Mouse (Mus musculus): ENCODE data around the gene Smurf2. TPM values are rescaled to one million over a fixed set of nuclear protein-coding genes. Genes with fewer than 3 reads are reported as not detected.
"Not testable (repeated sequence)": the region's sequence is repeated elsewhere in the genome, so short reads cannot be mapped to it uniquely, and the experiment has no call there.

Gene Smurf2
- total RNA-seq, 2 experiments from 2014 or later, result 26.3 to 30.9 TPM

GRCm38 (mm10) chr11:106817156-106817555 lies 103.4 kb downstream of the Smurf2 start:
- no peak for DNase-seq (ENCODE audit: low spot score in 2 of 2)

GRCm38 (mm10) chr11:106816316-106816715 lies 104.2 kb downstream of the Smurf2 start:
- no peak for DNase-seq (ENCODE audit: low spot score in 2 of 2)
- intact Hi-C loops (cut with DNase I), result no loop called here

More at GRCm38 (mm10) chr11:106817156-106817555, 103.4 kb downstream of the Smurf2 start:
- intact Hi-C loops (cut with DNase I), result no loop called here

GRCm38 (mm10) chr11:106815761-106816160 lies 104.8 kb downstream of the Smurf2 start:
- intact Hi-C loops (cut with DNase I), result no loop called here
- peak in 1 of 2 experiments; percentile 27 for DNase-seq (ENCODE audit: low spot score in 2 of 2)

GRCm38 (mm10) chr11:106815331-106815730 lies 105.2 kb downstream of the Smurf2 start:
- intact Hi-C loops (cut with DNase I), result no loop called here
- no peak for DNase-seq (ENCODE audit: low spot score in 2 of 2)

GRCm38 (mm10) chr11:106814601-106815320 lies 105.8 kb downstream of the Smurf2 start:
- intact Hi-C loops (cut with DNase I), result no loop called here
- DNase-seq (ENCODE audit: low spot score in 2 of 2), result peak in 1 of 2 experiments; percentile 23

GRCm38 (mm10) chr11:106812410-106813136 lies 107.9 kb downstream of the Smurf2 start:
- intact Hi-C loops (cut with DNase I), result no loop called here
- DNase-seq (ENCODE audit: low spot score in 2 of 2), result no peak

- DNase-seq (ENCODE audit: low spot score in 2 of 2); intact Hi-C loops (cut with DNase I): not testable (repeated sequence)
Measured at GRCm38 (mm10) chr11:106807442-106807841, 113.1 kb downstream of the Smurf2 start.

GRCm38 (mm10) chr11:106802069-106802627 lies 118.4 kb downstream of the Smurf2 start:
- DNase-seq (ENCODE audit: low spot score in 2 of 2), result no peak
- intact Hi-C loops (cut with DNase I), result no loop called here

- no peak for DNase-seq (ENCODE audit: low spot score in 2 of 2)
- intact Hi-C loops (cut with DNase I), result no loop called here
Measured at GRCm38 (mm10) chr11:106795679-106796078, 124.8 kb downstream of the Smurf2 start.

- no peak for DNase-seq (ENCODE audit: low spot score in 2 of 2)
- intact Hi-C loops (cut with DNase I), result no loop called here
Measured at GRCm38 (mm10) chr11:106793846-106794245, 126.7 kb downstream of the Smurf2 start.

GRCm38 (mm10) chr11:106789649-106790048 lies 130.9 kb downstream of the Smurf2 start:
- intact Hi-C loops (cut with DNase I), result loop anchor here (2.0 to 5.0 kb wide), 3 partner anchors 33 to 208 kb away; partner anchors contain the start of genes Kpna2 and Smurf2
- DNase-seq (ENCODE audit: low spot score in 2 of 2), result no peak

GRCm38 (mm10) chr11:106788775-106789459 lies 131.6 kb downstream of the Smurf2 start, which contains the start of the genes Ddx5 and Cep95:
TSS of gene Ddx5 (minus strand) at chr11:106789185.
TSS of gene Cep95 (plus strand) at chr11:106789252.
- intact Hi-C loops (cut with DNase I), result loop anchor here (2.0 to 5.0 kb wide), 3 partner anchors 34 to 208 kb away; partner anchors contain the start of genes Kpna2 and Smurf2

GRCm38 (mm10) chr11:106788026-106788774 lies 132.3 kb downstream of the Smurf2 start:
- intact Hi-C loops (cut with DNase I), result loop anchor here (2.0 to 5.0 kb wide), 3 partner anchors 35 to 209 kb away; partner anchors contain the start of genes Kpna2 and Smurf2
- DNase-seq (ENCODE audit: low spot score in 2 of 2), result peak; percentile 98 to 99

More at GRCm38 (mm10) chr11:106788775-106789459, 131.6 kb downstream of the Smurf2 start, which contains the start of the genes Ddx5 and Cep95:
- DNase-seq (ENCODE audit: low spot score in 2 of 2), result peak; percentile 96 to 99

GRCm38 (mm10) chr11:106787131-106788025 lies 133.1 kb downstream of the Smurf2 start:
- intact Hi-C loops (cut with DNase I), result loop anchor here (2.0 to 5.0 kb wide), 3 partner anchors 35 to 210 kb away; partner anchors contain the start of genes Kpna2 and Smurf2
- DNase-seq (ENCODE audit: low spot score in 2 of 2), result peak; percentile 86 to 87

GRCm38 (mm10) chr11:106785043-106785442 lies 135.5 kb downstream of the Smurf2 start:
- intact Hi-C loops (cut with DNase I), result loop anchor here (5.0 kb wide), 2 partner anchors 137 to 212 kb away; partner anchors contain the start of genes Kpna2 and Smurf2
- no peak for DNase-seq (ENCODE audit: low spot score in 2 of 2)

GRCm38 (mm10) chr11:106784476-106784875 lies 136.0 kb downstream of the Smurf2 start:
- intact Hi-C loops (cut with DNase I), result no loop called here
- DNase-seq (ENCODE audit: low spot score in 2 of 2), result no peak
